Mouse (Mus musculus) frontal cortex, postnatal 10 days (tissue): Measurements from ENCODE around the gene Usp51.
"Not testable (repeated sequence)": the region's sequence is repeated elsewhere in the genome, so short reads cannot be mapped to it uniquely, and the experiment has no call there.

Experiments
- DNase-seq, 2 experiments: peaks; one replicate each; pipeline ENCODE4 v3.0.0; 2022; ENCODE audit warnings: low spot score in 2 of 2, mixed read lengths in 1 of 2

Usp51 gene

GRCm38 (mm10) chrX:153006387-153006841 is at the start of gene Usp51:
Gene Usp51, plus strand, starts transcription at chrX:153006469.
- peak; percentile 5 to 37 for DNase-seq

- no peak for DNase-seq
These were observed 36.7 kb upstream of the Usp51 start for GRCm38 (mm10) chrX:152969606-152970005.

GRCm38 (mm10) chrX:152973476-152974203 is 32.6 kb upstream of the Usp51 start:
- not testable (repeated sequence) for DNase-seq

GRCm38 (mm10) chrX:152974204-152974661 is 32.0 kb upstream of the Usp51 start:
- DNase-seq = peak; percentile 53 to 58

- no peak for DNase-seq
These were observed 29.7 kb upstream of the Usp51 start for GRCm38 (mm10) chrX:152976538-152976937.

GRCm38 (mm10) chrX:152985009-152985408 is 21.3 kb upstream of the Usp51 start:
- no peak for DNase-seq

GRCm38 (mm10) chrX:152989852-152990251 is 16.4 kb upstream of the Usp51 start:
- not testable (repeated sequence) for DNase-seq

GRCm38 (mm10) chrX:152996105-152996504 is 10.2 kb upstream of the Usp51 start:
- not testable (repeated sequence) for DNase-seq

- peak; percentile 5 to 34 for DNase-seq
These were observed 884 bp downstream of the Usp51 start for GRCm38 (mm10) chrX:153007021-153007684.

- DNase-seq = no peak
These were observed 1.4 kb downstream of the Usp51 start for GRCm38 (mm10) chrX:153007685-153008047.

- not testable (repeated sequence) for DNase-seq
These were observed 19.0 kb downstream of the Usp51 start for GRCm38 (mm10) chrX:153025255-153025654.

GRCm38 (mm10) chrX:153025709-153026108 is 19.4 kb downstream of the Usp51 start:
- DNase-seq = not testable (repeated sequence)

- not testable (repeated sequence) for DNase-seq
These were observed 25.3 kb downstream of the Usp51 start for GRCm38 (mm10) chrX:153031547-153031946.

GRCm38 (mm10) chrX:153037087-153037971 is 31.1 kb downstream of the Usp51 start, which contains the start of gene Mageh1:
Gene Mageh1, minus strand, starts transcription at chrX:153037575.
- peak; percentile 81 to 82 for DNase-seq

- not testable (repeated sequence) for DNase-seq
These were observed 31.9 kb downstream of the Usp51 start for GRCm38 (mm10) chrX:153037972-153038744.
